Mouse (Mus musculus) stomach, postnatal 0 days (tissue): ENCODE measurements around the gene Kptn. TPM values are rescaled to one million over a fixed set of nuclear protein-coding genes. Genes with fewer than 3 reads are reported as not detected.

Experiments
- ATAC-seq: fragments of 200-750 bp; cut with Nextera tagmentation; 2 replicates; pipeline ENCODE4 v1.8.0; 2017; ENCODE audit not compliant: low FRiP score, low TSS enrichment
- DNase-seq: peaks from one replicate; pipeline ENCODE4 v3.0.0-alpha.2; 2016; ENCODE audit warnings: low spot score
- H3K27ac ChIP-seq: fragments of 300-500 bp; sonication (generic); replicated peaks from 2 replicates; pipeline ENCODE4 v1.5.1; 2014; ENCODE audit warnings: mild to moderate bottlenecking, control low read depth
- H3K27me3 ChIP-seq: fragments of 300-500 bp; sonication (generic); 2 replicates; pipeline ENCODE4 v1.6.1; 2014; ENCODE audit warnings: low read length; ENCODE audit not compliant: control insufficient read depth, insufficient read depth
- H3K36me3 ChIP-seq: fragments of 300-500 bp; sonication (generic); 2 replicates; pipeline ENCODE4 v1.6.1; 2014; ENCODE audit warnings: low read length, mixed read lengths; ENCODE audit not compliant: control insufficient read depth, insufficient read depth
- H3K4me1 ChIP-seq: fragments of 300-500 bp; sonication (generic); replicated peaks from 2 replicates; pipeline ENCODE4 v1.6.1; 2014; ENCODE audit warnings: antibody characterized with exemption; ENCODE audit not compliant: control insufficient read depth, insufficient read depth
- H3K4me2 ChIP-seq: fragments of 300-500 bp; sonication (generic); replicated peaks from 2 replicates; pipeline ENCODE4 v1.6.1; 2014; ENCODE audit warnings: low read depth, mild to moderate bottlenecking, control low read depth, moderate library complexity
- H3K4me3 ChIP-seq: fragments of 300-500 bp; sonication (generic); 2 replicates; pipeline ENCODE4 v1.5.1; 2014; ENCODE audit warnings: low read depth, low read length, control low read depth
- H3K9ac ChIP-seq: fragments of 300-500 bp; sonication (generic); 2 replicates; pipeline ENCODE4 v1.6.1; 2014; ENCODE audit warnings: mild to moderate bottlenecking, low read length, control low read depth, mixed read lengths
- H3K9me3 ChIP-seq: fragments of 300-500 bp; sonication (generic); 2 replicates; pipeline ENCODE4 v1.6.1; 2016; ENCODE audit warnings: low read length; ENCODE audit not compliant: control insufficient read depth
- CTCF ChIP-seq: IDR thresholded peaks from 2 replicates; pipeline ENCODE4 v1.5.1; 2016; ENCODE audit warnings: antibody characterized with exemption, low read depth, mild to moderate bottlenecking, moderate library complexity
- EP300 ChIP-seq: optimal IDR thresholded peaks from 2 replicates; pipeline ENCODE3; 2016; ENCODE audit warnings: antibody characterized with exemption
- WGBS: fragments of 180-500 bp; shearing (Covaris S2); extraction: QIAGEN DNeasy Blood & Tissue Kit; methylation state at CpG from one replicate; pipeline ENCODE4 v1.1.7; 2014; 5-methylcytosine and 5-hydroxymethylcytosine counted together
- polyA plus RNA-seq: library from polyadenylated mRNA; unstranded; fragments of >200 nt; fragmentation: Nextera tagmentation; extraction: Ambion mirVana; gene quantifications from 2 replicates; pipeline ENCODE4 v1.2.1, GENCODE M21; 2015

The Kptn gene
- polyA plus RNA-seq, 1 experiment from 2014 or later = 11.8 TPM

GRCm38 (mm10) chr7:16087587-16087986 lies 32.1 kb upstream of the Kptn start:
- Histone ChIP-seq H3K9me3 (no peaks in the 10 kb centered on the region), H3K4me3 (no peak overlapping the region), H3K4me1 (no peaks in the 10 kb centered on the region), H3K4me2 (no peak overlapping the region), H3K36me3 (no peaks in the 10 kb centered on the region), H3K27me3 (no peaks in the 10 kb centered on the region), H3K9ac (no peak overlapping the region), H3K27ac (no peak overlapping the region)
- no peak for ATAC-seq
- 71% methylated on average over 2 of the region's 2 CpGs for WGBS
- no peak for DNase-seq
- no peak for TF ChIP-seq CTCF
- TF ChIP-seq EP300 = no peak

GRCm38 (mm10) chr7:16094592-16094991 lies 25.1 kb upstream of the Kptn start:
- no peak overlapping the region for H3K4me3 ChIP-seq
- no peaks in the 10 kb centered on the region for H3K9me3 ChIP-seq
- 65% methylated on average over 3 of the region's 3 CpGs for WGBS
- H3K36me3 ChIP-seq = no peaks in the 10 kb centered on the region
- DNase-seq (no peak), ATAC-seq (no peak)
- TF ChIP-seq EP300 (no peak), CTCF (no peak)
- H3K4me2 ChIP-seq = no peak overlapping the region
- no peak overlapping the region for H3K27ac ChIP-seq
- H3K27me3 ChIP-seq = no peaks in the 10 kb centered on the region
- no peak overlapping the region for H3K9ac ChIP-seq
- no peaks in the 10 kb centered on the region for H3K4me1 ChIP-seq

- Histone ChIP-seq H3K9ac (peak within 1 kb of the TSS; percentile 98), H3K27ac (peak within 1 kb of the TSS; percentile 95), H3K4me1 (no peaks in the 10 kb centered on the region), H3K4me3 (peak within 1 kb of the TSS; percentile 96), H3K36me3 (peaks cover 2% of the 10 kb centered on the region; the same call in 1 of the 2 replicates), H3K27me3 (no peaks in the 10 kb centered on the region), H3K9me3 (no peaks in the 10 kb centered on the region), H3K4me2 (peak within 1 kb of the TSS; percentile 86)
- DNase-seq (peak; percentile 99), ATAC-seq (peak; percentile 99)
- WGBS = under 1% methylated on average over 64 of the region's 68 CpGs
- TF ChIP-seq EP300 = no peak
- peak; percentile 87 for TF ChIP-seq CTCF
Observed at GRCm38 (mm10) chr7:16098021-16099017, 21.4 kb upstream of the Kptn start, which contains the start of gene Napa. Napa (plus strand) TSS chr7:16098458.

GRCm38 (mm10) chr7:16099901-16100300 lies 19.8 kb upstream of the Kptn start:
- Histone ChIP-seq H3K4me2 (0 out of 2 replicates have a peak overlapping the region, but pooled peaks have one; percentile 23), H3K27ac (no peak overlapping the region), H3K9ac (peak overlapping the region; percentile 19; the same call in 1 of the 2 replicates), H3K9me3 (no peaks in the 10 kb centered on the region), H3K27me3 (no peaks in the 10 kb centered on the region), H3K4me1 (no peaks in the 10 kb centered on the region), H3K36me3 (peaks cover 2% of the 10 kb centered on the region; the same call in 1 of the 2 replicates), H3K4me3 (no peak overlapping the region)
- TF ChIP-seq CTCF (no peak), EP300 (no peak)
- WGBS = 60% methylated on average over 4 of the region's 4 CpGs
- DNase-seq (no peak), ATAC-seq (no peak)

GRCm38 (mm10) chr7:16101081-16101480 lies 18.6 kb upstream of the Kptn start:
- H3K9ac ChIP-seq = no peak overlapping the region
- H3K4me1 ChIP-seq = no peaks in the 10 kb centered on the region
- WGBS = 70% methylated on average over 7 of the region's 7 CpGs
- no peaks in the 10 kb centered on the region for H3K27me3 ChIP-seq
- H3K36me3 ChIP-seq = peaks cover 2% of the 10 kb centered on the region; the same call in 1 of the 2 replicates
- TF ChIP-seq CTCF (no peak), EP300 (no peak)
- no peak overlapping the region for H3K4me2 ChIP-seq
- DNase-seq (no peak), ATAC-seq (no peak)
- no peak overlapping the region for H3K27ac ChIP-seq
- H3K9me3 ChIP-seq = no peaks in the 10 kb centered on the region
- no peak overlapping the region for H3K4me3 ChIP-seq
